In genomic region chr6:112842426-112842825, GRCm38 (mm10) we compare ENCODE assay signal across 10 mouse cellular contexts.
DNase-seq lines count a peak whose midpoint lies in the region; ATAC-seq and TF ChIP-seq lines count a peak whose summit lies in the region.
"Had no signal": no experiment of that assay in that cellular context is flagged by ENCODE, and none has a peak within 500 bp of the region (broad histone marks: within the 10 kb centered on the region; RNA-seq: fewer than 3 reads in every experiment).

No protein-coding gene starts in this region.

- no peak for DNase-seq in kidney, adult 8-10 months
- peak; percentile 43 for DNase-seq in Patski (ENCODE audit: low read depth, low spot score)
- DNase-seq in adrenal gland, postnatal 14 days: peak; percentile 68
- no peak for DNase-seq in thymus, postnatal 14 days
- no peak for DNase-seq in urinary bladder, adult 18-20 months (ENCODE audit: low spot score in 2 of 2)
- DNase-seq: cerebellum, adult 11 months; layer of hippocampus, postnatal 36 days had no signal

- no peaks in the 10 kb centered on the region for H3K9me3 ChIP-seq in kidney, embryonic 14.5 days (ENCODE audit: control insufficient read depth, low read length)
- no peaks in the 10 kb centered on the region for H3K9me3 ChIP-seq in limb, embryonic 13.5 days
- H3K9me3 ChIP-seq: lung, embryonic 15.5 days had no signal

- ATAC-seq in kidney, embryonic 14.5 days (ENCODE audit: low FRiP score, low TSS enrichment): no peak; the same call in 1 of the 2 replicates
- peak; percentile 23 for ATAC-seq in Patski
- ATAC-seq in limb, embryonic 13.5 days (ENCODE audit: low FRiP score, low read depth): no peak

- 21% methylated on average over 5 of the region's 5 CpGs for WGBS in kidney, embryonic 14.5 days
- WGBS in limb, embryonic 13.5 days: 52% methylated on average over 5 of the region's 5 CpGs

- in situ Hi-C loops in Patski (cut with MboI; ENCODE audit: low pct_unique_long_range_greater_than_20kb): no loop called here

- no peak for TF ChIP-seq CTCF in Patski (IDR thresholded peaks at IDR 0.05)

- H3K9ac ChIP-seq in kidney, embryonic 14.5 days (ENCODE audit: low read depth, low read length): no peak overlapping the region
- H3K9ac ChIP-seq in limb, embryonic 13.5 days: no peak overlapping the region
- H3K9ac ChIP-seq: lung, embryonic 15.5 days had no signal

- CTCF ChIA-PET in Patski (lab: Charles Lee): no interaction called here

- no peak overlapping the region for H3K4me3 ChIP-seq in kidney, embryonic 14.5 days (ENCODE audit: low read length)
- H3K4me3 ChIP-seq in limb, embryonic 13.5 days: no peak overlapping the region
- H3K4me3 ChIP-seq: lung, embryonic 15.5 days had no signal

- no peak overlapping the region for H3K4me2 ChIP-seq in kidney, embryonic 14.5 days (replicated peaks; ENCODE audit: low read depth, low read length)
- H3K4me2 ChIP-seq in limb, embryonic 13.5 days (replicated peaks): no peak overlapping the region
- H3K4me2 ChIP-seq: lung, embryonic 15.5 days had no signal

- POLR2A ChIA-PET in Patski (lab: Charles Lee): interaction anchor here (0.9 kb wide), 1 partner anchor 32 kb away, joined by 4 read pairs; no protein-coding TSS in a partner anchor

- H3K36me3 ChIP-seq in kidney, embryonic 14.5 days (ENCODE audit: control insufficient read depth, insufficient read depth, low read length): no peaks in the 10 kb centered on the region
- H3K36me3 ChIP-seq in limb, embryonic 13.5 days: no peaks in the 10 kb centered on the region
- H3K36me3 ChIP-seq: lung, embryonic 15.5 days had no signal

- H3K27me3 ChIP-seq in kidney, embryonic 14.5 days (ENCODE audit: control insufficient read depth, insufficient read depth, low read length): no peaks in the 10 kb centered on the region
- no peaks in the 10 kb centered on the region for H3K27me3 ChIP-seq in Patski
- no peaks in the 10 kb centered on the region for H3K27me3 ChIP-seq in limb, embryonic 13.5 days
- H3K27me3 ChIP-seq: lung, embryonic 15.5 days had no signal

- H3K27ac ChIP-seq in kidney, embryonic 14.5 days (ENCODE audit: low read depth, low read length): peak overlapping the region; percentile 30; the same call in 1 of the 2 replicates
- H3K27ac ChIP-seq in limb, embryonic 13.5 days: peak overlapping the region; percentile 28; the same call in 1 of the 2 replicates
- H3K27ac ChIP-seq: lung, embryonic 15.5 days had no signal

- peaks cover 17% of the 10 kb centered on the region for H3K4me1 ChIP-seq in kidney, embryonic 14.5 days (ENCODE audit: control insufficient read depth, insufficient read depth, low read length)
- peaks cover 15% of the 10 kb centered on the region for H3K4me1 ChIP-seq in limb, embryonic 13.5 days
- H3K4me1 ChIP-seq: lung, embryonic 15.5 days had no signal

Comparison
In these comparisons a context has a peak if more than half of its experiments do, and no peak if none do; other contexts are left out.
1. DNase-seq: peak in Patski (single experiment) and adrenal gland, postnatal 14 days (single experiment); none in kidney, adult 8-10 months (0 of 2), thymus, postnatal 14 days (single experiment) and urinary bladder, adult 18-20 months (0 of 2).